Mouse (Mus musculus) brain, adult 10 weeks (tissue): ENCODE measurements around the gene C1rl. TPM values are rescaled to one million over a fixed set of nuclear protein-coding genes. Genes with fewer than 3 reads are reported as not detected.

Experiments used
- polyA plus RNA-seq: library from polyadenylated mRNA; stranded (reverse); fragments of 350-450 nt; fragmentation: Illumina TruSeq; extraction: RNeasy Lipid Tissue Mini Kit (QIAGEN cat#74804); gene quantifications from one replicate; pipeline ENCODE4 v1.2.3, GENCODE M21; 2015; ENCODE audit warnings: low read depth, low replicate concordance

Gene C1rl
- polyA plus RNA-seq, result 0.61 TPM

DNA sequence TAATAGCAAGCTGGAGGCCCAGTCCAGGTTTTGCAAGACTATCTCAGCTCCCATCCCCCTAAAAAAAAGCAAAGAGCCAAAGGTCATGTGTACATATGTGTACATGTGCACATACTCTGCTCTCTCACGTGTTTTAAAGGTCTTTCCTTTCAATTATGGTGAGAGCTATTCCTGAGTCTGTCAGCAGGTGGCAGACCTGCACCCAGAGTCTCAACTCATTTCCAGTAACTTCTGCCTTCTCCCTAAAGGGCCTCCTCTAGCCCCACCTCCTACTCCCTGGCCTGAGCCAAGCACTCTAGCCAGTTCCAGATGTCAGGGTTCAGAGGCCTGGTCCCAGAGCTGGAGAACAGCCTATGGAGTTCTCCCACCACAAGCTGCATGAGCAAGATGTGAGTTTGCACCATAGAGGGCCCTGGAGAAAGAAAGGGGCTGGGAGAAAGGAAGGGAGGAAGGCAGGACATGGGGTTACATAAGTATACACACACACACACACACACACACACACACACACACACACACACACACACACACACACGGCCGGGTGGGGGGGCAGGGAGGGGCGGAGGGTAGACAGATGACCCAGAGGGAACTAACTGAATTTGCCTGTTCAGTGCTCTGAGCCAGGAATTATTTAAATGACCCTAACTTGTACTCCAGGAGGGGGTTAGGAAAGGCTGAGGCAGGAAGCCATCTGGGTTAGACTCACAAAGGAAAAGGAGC is at the start of gene C1rl:
TSS of gene C1rl (plus strand) at position 272 of the 720 bp plus-strand sequence.

DNA sequence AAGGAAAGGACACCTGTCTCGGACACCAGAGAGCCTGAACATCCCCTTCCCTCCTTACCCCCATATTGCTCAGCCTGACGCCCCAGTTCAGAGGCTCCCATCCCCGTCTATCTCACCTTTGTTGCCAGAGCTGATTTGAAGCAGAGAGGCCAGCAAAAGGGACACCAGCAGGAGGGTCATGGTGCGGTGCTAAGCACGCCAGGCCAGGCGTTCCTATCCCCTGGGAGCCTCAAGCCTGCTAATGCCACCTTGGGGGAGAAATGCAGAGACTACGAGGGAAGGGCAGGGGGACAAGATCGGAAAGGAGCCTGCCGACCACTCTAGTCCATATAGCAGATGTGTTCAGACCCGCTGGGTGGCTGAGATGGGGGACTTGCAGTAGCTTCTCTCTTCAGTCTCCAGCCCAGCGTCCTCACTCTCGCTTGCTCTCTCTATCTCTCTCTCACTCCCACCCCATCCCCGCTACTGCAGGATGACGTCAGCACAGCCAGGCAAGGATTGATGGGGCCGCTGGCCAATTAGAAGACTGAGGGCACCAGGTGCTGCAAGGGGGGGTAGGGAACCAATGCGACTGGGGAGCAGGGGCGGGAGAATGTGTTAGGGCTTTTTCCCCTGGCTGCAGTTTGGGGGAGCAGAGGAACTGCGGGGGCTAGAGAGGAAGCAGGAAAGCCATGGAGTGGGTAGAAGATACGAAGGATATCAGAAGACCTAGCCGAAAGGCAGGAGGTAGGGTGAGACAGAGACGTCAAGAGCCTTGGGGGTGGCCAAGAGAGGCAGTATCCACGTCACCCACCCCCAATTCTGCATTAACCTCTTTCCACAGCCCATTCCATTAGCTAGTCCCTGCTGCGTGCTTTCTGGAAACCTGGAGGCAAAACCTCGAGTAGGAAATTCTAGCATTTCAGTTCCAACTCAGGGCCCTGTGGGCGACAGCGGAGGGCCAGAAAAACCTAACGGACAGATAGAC is 28.3 kb upstream of the C1rl start, which contains the start of gene Clstn3:
TSS of gene Clstn3 (minus strand) at position 490 of the 967 bp plus-strand sequence.

DNA sequence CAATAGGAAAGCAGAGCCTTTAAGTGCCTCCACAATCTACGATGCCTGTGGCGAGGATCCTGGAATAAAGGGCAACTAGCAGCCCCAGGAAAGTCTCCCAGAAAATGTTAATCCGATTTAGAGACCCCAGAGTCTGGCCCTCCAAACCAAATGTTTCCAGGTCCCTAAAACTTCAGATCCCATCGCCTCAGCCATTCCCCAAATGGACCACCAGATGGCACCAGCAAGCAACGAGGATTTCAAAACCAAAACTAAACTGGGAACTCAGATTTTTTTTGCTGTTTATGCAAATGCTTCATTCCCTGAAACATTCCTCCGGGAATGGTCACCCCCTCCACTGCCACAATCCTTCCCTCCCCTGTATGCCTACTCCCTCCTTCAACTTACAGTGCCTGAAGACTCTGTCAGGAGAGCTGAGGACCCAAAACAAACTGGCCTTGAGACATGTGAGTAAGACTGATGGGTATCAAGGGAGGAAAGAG is 19.5 kb downstream of the C1rl start, which contains the start of gene C1ra:
TSS of gene C1ra (plus strand) at position 51 of the 482 bp plus-strand sequence.

DNA sequence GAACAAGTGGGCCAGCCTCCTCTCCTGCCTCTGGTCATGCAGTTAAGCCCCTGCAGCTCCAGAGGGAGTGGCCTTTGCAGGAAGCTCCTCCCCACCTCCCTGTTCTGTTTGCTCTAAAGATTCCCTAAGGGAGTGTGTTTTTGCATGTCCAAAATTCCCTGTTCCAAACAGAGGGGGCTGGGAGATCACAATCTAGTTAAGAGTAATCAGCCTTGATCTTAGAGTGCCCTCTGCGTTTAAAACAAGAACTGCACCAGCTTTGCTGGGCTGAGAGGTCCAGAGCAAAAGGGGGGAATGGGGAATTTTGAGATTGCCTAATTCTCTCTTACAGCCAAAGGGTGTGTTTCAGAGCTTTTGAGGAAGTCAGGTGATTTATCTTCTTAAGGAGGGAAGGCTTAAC is 49.4 kb downstream of the C1rl start, which contains the start of gene C1s1:
TSS of gene C1s1 (minus strand) at position 76 of the 400 bp plus-strand sequence.

Other genes starting within 250 kb of the C1rl start
- 0.68 TPM for gene Cd163, start 188.5 kb upstream of the C1rl start, polyA plus RNA-seq
- gene Pex5, start 78.0 kb upstream of the C1rl start, polyA plus RNA-seq, result 46.1 TPM
- gene Clstn3, start 28.3 kb upstream of the C1rl start, polyA plus RNA-seq, result 222 TPM
- gene C1ra, start 19.3 kb downstream of the C1rl start, polyA plus RNA-seq, result 2.5 TPM
- gene C1s1, start 49.2 kb downstream of the C1rl start, polyA plus RNA-seq, result 2.0 TPM
- not detected for gene C1rb, start 77.2 kb downstream of the C1rl start, polyA plus RNA-seq
- 0.16 TPM for gene C1s2, start 143.0 kb downstream of the C1rl start, polyA plus RNA-seq
- 21.0 TPM for gene Lpcat3, start 169.9 kb downstream of the C1rl start, polyA plus RNA-seq
- 72.4 TPM for gene Emg1, start 219.1 kb downstream of the C1rl start, polyA plus RNA-seq
- 127 TPM for gene Phb2, start 219.2 kb downstream of the C1rl start, polyA plus RNA-seq
- 7.4 TPM for gene Ptpn6, start 245.6 kb downstream of the C1rl start, polyA plus RNA-seq
- gene Grcc10, start 248.3 kb downstream of the C1rl start, polyA plus RNA-seq, result 262 TPM